Mouse (Mus musculus) cortical plate, adult 2 months (tissue): ENCODE measurements around the gene Mfsd2a.

Experiments used
- CTCF ChIP-seq: fragments of 200-500 bp; IDR thresholded peaks from 2 replicates; pipeline ENCODE4 v1.5.1; 2011; ENCODE audit warnings: mild to moderate bottlenecking, control low read depth, low read length; ENCODE audit not compliant: insufficient read depth; ENCODE audit errors: extremely low read depth
- POLR2A ChIP-seq: fragments of 200-500 bp; IDR thresholded peaks from 2 replicates; pipeline ENCODE4 v1.6.1; 2011; ENCODE audit warnings: mild to moderate bottlenecking, low read length, control low read depth; ENCODE audit not compliant: insufficient read depth; ENCODE audit errors: extremely low read depth

DNA sequence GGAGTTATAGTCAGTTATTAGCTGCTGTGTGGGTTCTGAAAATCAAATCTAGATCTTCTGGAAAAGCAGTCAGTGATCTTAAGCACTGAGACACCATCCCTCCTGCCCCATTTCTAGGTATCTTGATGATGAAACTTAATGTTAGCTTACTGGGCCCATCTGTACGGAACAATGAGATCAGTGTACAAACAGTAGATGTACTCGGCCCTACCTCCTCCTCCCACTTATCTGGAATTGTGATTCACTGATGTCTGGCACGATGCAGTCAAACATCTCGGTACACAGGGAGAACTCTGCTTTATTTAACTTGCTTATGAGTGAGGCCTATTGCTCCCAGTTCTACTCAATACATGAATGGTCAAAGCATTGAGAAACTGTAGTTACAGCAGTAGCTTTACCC, 45.0 kb downstream of the Mfsd2a start:
- TF ChIP-seq CTCF, result no peak
- TF ChIP-seq POLR2A, result no peak
